Mouse (Mus musculus): ENCODE results near the gene Ccnf.

- TF ChIP-seq GATA1 (IDR thresholded peaks at IDR 0.05; ENCODE audit: borderline replicate concordance, low read length) = no peak
- TF ChIP-seq FLI1 (IDR thresholded peaks at IDR 0.05; ENCODE audit: low read length) = no peak
Observed at GRCm38 (mm10) chr17:24204846-24205245, 46.4 kb downstream of the Ccnf start.

Measured in megakaryocyte, embryonic 14.5 days (primary cell).